Mouse (Mus musculus) C2C12 (cell line): ENCODE data around the gene Mterf1a. TPM values are rescaled to one million over a fixed set of nuclear protein-coding genes. Genes with fewer than 3 reads are reported as not detected.
"Not testable (repeated sequence)": the region's sequence is repeated elsewhere in the genome, so short reads cannot be mapped to it uniquely, and the experiment has no call there.

Source experiments
- H3K27me3 ChIP-seq: one replicate; pipeline ENCODE4 v1.6.1; 2011; ENCODE audit not compliant: control insufficient read depth, insufficient read depth, insufficient read length
- H3K36me3 ChIP-seq: one replicate; pipeline ENCODE4 v1.6.1; 2011; ENCODE audit not compliant: control insufficient read depth, insufficient read depth
- H3K4me3 ChIP-seq: one replicate; pipeline ENCODE4 v1.5.1; 2011; ENCODE audit warnings: mild to moderate bottlenecking, control low read depth; ENCODE audit not compliant: poor library complexity, insufficient read depth, severe bottlenecking
- H3K79me2 ChIP-seq: one replicate; pipeline ENCODE4 v1.6.1; 2011; ENCODE audit not compliant: control insufficient read depth, insufficient read depth
- H3K79me3 ChIP-seq: one replicate; pipeline ENCODE4 v1.6.1; 2011; ENCODE audit warnings: low read depth, control low read depth
- H3ac ChIP-seq: one replicate; pipeline ENCODE3; 2011; ENCODE audit warnings: low read depth; ENCODE audit not compliant: control insufficient read depth, insufficient read length
- CEBPB ChIP-seq: IDR thresholded peaks from one replicate; pipeline ENCODE4 v1.6.1; 2011; ENCODE audit warnings: low read depth, mild to moderate bottlenecking, control low read depth, moderate library complexity
- CTCF ChIP-seq: IDR thresholded peaks from one replicate; pipeline ENCODE4 v1.5.1; 2011; ENCODE audit not compliant: control insufficient read depth, insufficient read depth, insufficient read length
- FOSL1 ChIP-seq: IDR thresholded peaks from one replicate; pipeline ENCODE4 v1.8.0; 2011; ENCODE audit warnings: mild to moderate bottlenecking, low read length; ENCODE audit not compliant: poor library complexity, insufficient read depth, severe bottlenecking
- MAX ChIP-seq: IDR thresholded peaks from one replicate; pipeline ENCODE4 v1.6.1; 2011; ENCODE audit warnings: mild to moderate bottlenecking, control low read depth
- MYOD1 ChIP-seq: IDR thresholded peaks from one replicate; pipeline ENCODE4 v1.6.1; 2011; ENCODE audit warnings: low read depth; ENCODE audit not compliant: control insufficient read depth, insufficient read length
- MYOG ChIP-seq: IDR thresholded peaks from one replicate; pipeline ENCODE4 v1.6.1; 2011; ENCODE audit not compliant: control insufficient read depth, insufficient read length; ENCODE audit errors: extremely low read depth
- USF1 ChIP-seq: IDR thresholded peaks from one replicate; pipeline ENCODE4 v1.6.1; 2011; ENCODE audit warnings: low read depth, mild to moderate bottlenecking, control low read depth, moderate library complexity
- long read RNA-seq, 2 experiments: library from polyadenylated mRNA; unstranded; transcript quantifications; one replicate each; pipeline ENCODE4 v2.0.0; 2019 to 2020
- polyA plus RNA-seq: library from polyadenylated mRNA; unstranded; fragments of >200 nt; fragmentation: generic; extraction: Trizol; gene quantifications from one replicate; pipeline ENCODE4 v1.2.1, GENCODE M21; 2012; ENCODE audit warnings: missing spikeins

Gene Mterf1a
- 2.3 TPM for polyA plus RNA-seq
- long read RNA-seq, experiment 1, partial matches to known transcripts = 0 of 6 reads
- long read RNA-seq, experiment 1, other reads (novel, unspliced or antisense) = 1 of 6 reads
- long read RNA-seq, experiment 2, partial matches to known transcripts = 0 of 5 reads
- long read RNA-seq, experiment 2, other reads (novel, unspliced or antisense) = 1 of 5 reads

GRCm38 (mm10) chr5:3893459-3894293, at the start of gene Mterf1a:
Gene Mterf1a (minus strand): TSS chr5:3893933.
- H3ac ChIP-seq, H3K79me3 ChIP-seq, H3K36me3 ChIP-seq, H3K27me3 ChIP-seq: not testable (repeated sequence)
- Histone ChIP-seq H3K4me3 (peak within 1 kb of the TSS; percentile 33), H3K79me2 (peaks cover 11% of the 10 kb centered on the region)

- not testable (repeated sequence) for H3ac ChIP-seq, H3K36me3 ChIP-seq, H3K27me3 ChIP-seq, H3K4me3 ChIP-seq, H3K79me3 ChIP-seq
- H3K79me2 ChIP-seq = peaks cover 13% of the 10 kb centered on the region
These were observed 49.4 kb upstream of the Mterf1a start for GRCm38 (mm10) chr5:3943169-3943568.

GRCm38 (mm10) chr5:3941240-3941639, 47.5 kb upstream of the Mterf1a start:
- Histone ChIP-seq H3ac (no peak overlapping the region), H3K27me3 (no peaks in the 10 kb centered on the region), H3K79me3 (peaks cover 9% of the 10 kb centered on the region), H3K79me2 (peaks cover 20% of the 10 kb centered on the region), H3K4me3 (no peak overlapping the region), H3K36me3 (no peaks in the 10 kb centered on the region)
- TF ChIP-seq CEBPB (no peak), USF1 (no peak), MYOG (no peak), CTCF (no peak), MYOD1 (no peak), MAX (no peak), FOSL1 (no peak)

DNA sequence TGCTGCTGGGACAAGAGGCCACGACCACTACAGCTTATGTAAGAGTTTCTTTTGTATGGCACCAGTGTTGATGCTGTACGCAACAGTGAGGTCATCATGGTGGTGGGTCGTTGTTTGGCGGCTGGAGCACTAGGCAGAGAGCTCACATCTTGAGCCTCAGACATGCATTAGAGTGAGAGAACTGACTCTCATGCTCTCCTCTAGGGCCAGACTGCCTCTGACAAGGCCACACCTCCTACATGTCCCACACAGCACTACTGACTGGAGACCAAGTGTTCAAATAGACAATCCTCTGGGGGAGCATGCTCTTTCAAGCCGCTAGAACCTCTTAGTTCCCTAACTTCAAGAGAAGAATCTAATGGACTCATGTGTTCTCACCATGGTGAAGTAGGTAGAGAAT, 45.6 kb upstream of the Mterf1a start:
- no peak overlapping the region for H3K4me3 ChIP-seq
- H3K36me3 ChIP-seq = no peaks in the 10 kb centered on the region
- no peaks in the 10 kb centered on the region for H3K27me3 ChIP-seq
- no peak overlapping the region for H3ac ChIP-seq
- H3K79me2 ChIP-seq = peaks cover 21% of the 10 kb centered on the region
- H3K79me3 ChIP-seq = peaks cover 6% of the 10 kb centered on the region
- no peak for TF ChIP-seq MYOG
- no peak for TF ChIP-seq CEBPB
- no peak for TF ChIP-seq USF1
- TF ChIP-seq CTCF = no peak
- no peak for TF ChIP-seq FOSL1
- TF ChIP-seq MYOD1 = no peak
- no peak for TF ChIP-seq MAX

DNA sequence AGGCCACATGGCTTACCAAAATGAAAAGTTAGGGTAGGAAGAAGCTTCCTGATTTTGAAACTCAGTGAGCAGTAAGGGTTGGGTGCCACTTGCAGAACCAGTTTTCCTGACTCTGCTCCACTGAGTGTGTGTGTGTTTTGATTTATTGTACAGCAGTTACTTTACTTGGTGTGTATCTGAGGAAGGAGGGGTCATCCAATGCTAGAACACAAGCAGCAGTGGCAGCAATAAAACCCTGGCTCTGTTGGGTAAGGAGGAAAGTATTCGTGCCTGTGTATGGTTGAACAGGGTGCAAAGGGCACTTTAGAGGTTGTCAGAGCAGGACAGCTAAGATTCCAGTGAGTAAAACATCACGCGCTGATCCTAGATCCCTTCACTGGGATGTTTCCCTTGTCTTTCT, 45.2 kb upstream of the Mterf1a start:
- no peaks in the 10 kb centered on the region for H3K36me3 ChIP-seq
- no peak for TF ChIP-seq MAX
- TF ChIP-seq CEBPB = no peak
- TF ChIP-seq USF1 = no peak
- TF ChIP-seq MYOD1 = no peak
- TF ChIP-seq MYOG = no peak
- TF ChIP-seq CTCF = no peak
- no peak overlapping the region for H3K4me3 ChIP-seq
- H3K79me2 ChIP-seq = peaks cover 21% of the 10 kb centered on the region
- no peaks in the 10 kb centered on the region for H3K27me3 ChIP-seq
- peaks cover 5% of the 10 kb centered on the region for H3K79me3 ChIP-seq
- no peak overlapping the region for H3ac ChIP-seq

- TF ChIP-seq USF1 (no peak), MYOD1 (no peak), FOSL1 (no peak), CEBPB (no peak), MYOG (no peak), CTCF (no peak)
- H3K4me3 ChIP-seq = no peak overlapping the region
- H3K27me3 ChIP-seq = no peaks in the 10 kb centered on the region
- H3K79me3 ChIP-seq = peaks cover 4% of the 10 kb centered on the region
- no peak overlapping the region for H3ac ChIP-seq
- H3K79me2 ChIP-seq = peaks cover 21% of the 10 kb centered on the region
- H3K36me3 ChIP-seq = no peaks in the 10 kb centered on the region
These were observed 42.2 kb upstream of the Mterf1a start for GRCm38 (mm10) chr5:3935778-3936554.
